Mouse (Mus musculus) retina, postnatal 7 days (tissue): ENCODE results near the gene Fnbp1.
"Not testable (repeated sequence)": the region's sequence is repeated elsewhere in the genome, so short reads cannot be mapped to it uniquely, and the experiment has no call there.

Experiments
- DNase-seq: peaks from one replicate; pipeline ENCODE4 v3.0.0-alpha.2; 2012; ENCODE audit warnings: low read depth, low spot score

The Fnbp1 gene

DNA sequence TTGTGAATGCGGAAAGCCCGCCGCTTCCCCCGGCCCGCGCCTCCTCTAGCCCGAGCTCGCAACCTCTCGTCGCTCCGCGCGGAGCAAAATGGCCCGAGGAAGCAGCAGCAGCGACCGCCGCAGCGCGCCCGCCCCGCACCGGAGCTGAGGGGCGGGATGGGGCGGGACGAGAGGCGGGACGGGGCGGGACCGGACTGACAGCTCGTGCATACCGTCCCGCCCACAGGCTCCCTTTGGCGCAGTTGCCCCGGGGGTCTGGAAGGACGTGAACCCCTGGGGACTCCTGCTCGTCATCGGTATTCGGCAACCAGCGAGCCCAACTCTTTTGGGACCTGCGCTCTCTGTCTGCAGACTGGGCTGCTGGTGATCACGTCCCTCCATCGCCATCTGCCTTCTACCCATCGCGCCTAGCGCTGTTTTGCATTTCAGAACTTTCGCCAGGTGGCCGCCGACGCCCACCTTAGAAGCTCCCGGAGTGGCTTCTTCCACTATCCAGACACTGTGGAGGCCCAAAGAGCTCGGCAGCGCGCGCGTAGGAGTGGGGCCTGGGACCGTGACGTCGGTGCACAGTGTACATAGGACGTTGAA lies at the start of gene Fnbp1:
Gene Fnbp1, minus strand, starts transcription at position 142 of the 588 bp plus-strand sequence.
- peak; percentile 70 for DNase-seq

GRCm38 (mm10) chr2:31189654-31190053 lies 47.8 kb upstream of the Fnbp1 start:
- no peak for DNase-seq

DNA sequence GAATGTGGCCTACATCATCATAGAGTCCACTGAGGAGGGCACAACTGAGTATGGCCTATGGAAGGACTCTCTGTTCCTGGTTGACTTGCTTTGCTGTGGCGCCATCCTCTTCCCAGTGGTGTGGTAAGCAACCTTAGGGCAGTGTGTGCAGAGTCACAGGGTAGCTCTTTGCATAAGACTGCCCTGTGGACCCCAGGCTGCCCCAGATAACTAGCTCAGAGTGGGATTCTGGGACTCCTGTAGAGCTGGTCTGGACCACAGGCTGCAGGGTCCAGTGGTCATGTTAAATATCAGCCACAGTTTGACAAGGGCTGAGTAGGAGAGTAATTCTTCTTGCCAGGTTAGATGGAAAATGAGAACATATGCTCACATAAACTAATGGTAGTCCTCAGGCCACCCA lies 46.9 kb upstream of the Fnbp1 start:
- no peak for DNase-seq

DNA sequence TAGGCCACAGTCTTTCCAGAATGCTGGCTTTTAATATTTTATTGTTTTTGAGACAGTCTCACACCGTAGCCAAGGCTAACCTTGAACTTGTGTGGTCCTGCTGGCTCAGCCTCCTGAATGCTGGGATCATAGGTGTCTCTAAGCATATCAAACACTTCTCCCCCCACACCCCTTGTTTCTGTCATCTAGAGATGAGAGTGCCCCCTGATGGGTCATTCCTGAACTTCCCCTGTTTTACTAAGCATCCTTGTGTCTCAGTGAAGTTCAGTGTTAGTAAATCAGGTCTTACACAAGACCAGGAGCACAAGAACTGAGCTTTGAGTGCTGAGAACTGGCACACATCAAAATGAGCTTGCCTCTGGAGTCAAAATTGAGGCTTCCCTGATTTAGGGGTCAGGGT lies 42.0 kb upstream of the Fnbp1 start:
- no peak for DNase-seq

- no peak for DNase-seq
These were observed 41.0 kb upstream of the Fnbp1 start for GRCm38 (mm10) chr2:31182786-31183330.

DNA sequence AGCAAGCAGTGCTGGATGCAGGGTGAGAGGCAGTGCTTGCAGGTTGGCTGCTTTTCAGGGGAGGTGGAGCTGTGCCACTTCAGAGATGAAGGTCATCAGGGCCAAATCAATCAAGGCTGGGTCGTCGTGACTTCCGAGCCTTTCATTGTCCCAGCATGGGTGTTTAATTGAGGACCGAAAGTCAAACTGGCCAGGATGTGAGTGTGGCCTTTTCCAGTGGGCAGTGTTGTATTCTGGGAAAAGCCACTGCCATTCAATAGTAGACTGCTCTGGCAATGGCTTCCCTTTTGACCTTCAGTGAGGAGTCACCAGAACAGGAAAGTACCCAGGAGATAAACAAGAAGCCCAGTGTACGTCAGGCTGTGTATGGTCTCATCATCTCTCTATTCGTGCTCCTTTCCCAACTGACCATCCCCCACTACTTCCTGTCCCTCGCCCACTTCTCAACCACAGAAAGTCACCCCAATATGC lies 38.3 kb upstream of the Fnbp1 start:
- DNase-seq = no peak

DNA sequence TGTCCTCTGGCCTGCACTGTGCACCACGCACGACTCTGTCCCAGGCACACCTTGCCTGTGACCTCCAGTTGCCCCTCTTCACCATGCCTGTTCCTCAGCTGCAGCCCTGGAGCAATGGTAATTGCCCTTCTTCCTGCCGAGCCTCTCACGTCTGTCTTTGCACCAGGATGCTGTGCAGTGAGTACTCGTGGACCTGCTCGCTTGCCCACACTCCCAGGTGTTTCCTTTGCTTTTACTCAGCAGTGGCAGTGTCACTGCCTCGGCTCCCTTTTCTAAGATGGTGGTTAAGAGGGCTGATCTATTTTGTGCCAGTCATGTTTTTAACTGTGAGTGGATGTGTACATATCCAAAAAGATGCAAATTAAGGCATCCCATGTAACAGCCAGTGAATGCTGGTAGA lies 37.7 kb upstream of the Fnbp1 start:
- no peak for DNase-seq

- DNase-seq = not testable (repeated sequence)
These were observed 36.8 kb upstream of the Fnbp1 start for GRCm38 (mm10) chr2:31178593-31178992.

DNA sequence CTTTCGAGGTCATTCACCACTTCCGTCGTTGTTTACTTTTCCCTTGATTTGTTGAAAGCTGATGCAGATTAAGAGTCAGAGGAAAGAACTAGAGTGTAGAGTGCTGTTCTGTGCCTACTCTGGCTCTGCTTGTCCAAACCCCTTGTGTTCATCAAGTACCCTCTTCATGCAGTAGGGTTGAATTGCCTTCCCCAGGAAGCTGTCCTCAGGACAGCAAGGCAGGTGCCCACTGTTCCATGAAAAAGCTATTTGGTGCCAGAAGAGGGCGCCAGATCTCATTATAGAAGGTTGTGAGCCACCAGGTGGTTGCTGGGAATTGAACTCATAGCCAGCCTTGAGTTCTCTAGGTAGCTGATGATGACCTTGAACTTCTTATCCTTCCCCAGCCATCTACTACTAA lies 31.5 kb upstream of the Fnbp1 start:
- no peak for DNase-seq

GRCm38 (mm10) chr2:31172536-31172935 lies 30.7 kb upstream of the Fnbp1 start:
- no peak for DNase-seq

- DNase-seq = no peak
These were observed 30.2 kb upstream of the Fnbp1 start for GRCm38 (mm10) chr2:31172001-31172400.

DNA sequence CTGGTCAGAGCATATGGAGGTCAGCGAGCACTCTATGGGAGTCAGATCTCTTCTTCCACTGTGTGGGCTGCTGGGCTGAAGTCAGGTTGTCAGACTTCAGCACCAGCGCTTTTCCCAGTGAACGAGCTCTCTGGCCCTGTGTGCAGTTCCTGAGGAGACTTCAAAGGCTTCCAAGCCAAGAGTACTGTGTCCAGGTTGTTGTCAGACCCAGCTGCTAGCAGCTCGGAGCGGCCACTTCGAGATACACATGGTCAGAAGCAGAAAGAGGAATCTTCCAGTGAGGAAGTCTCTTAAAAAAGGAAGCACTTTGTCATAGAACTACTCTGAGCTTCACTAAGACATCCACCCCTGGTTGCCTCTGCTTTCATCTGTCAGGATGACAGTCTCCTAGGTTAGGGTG lies 28.4 kb upstream of the Fnbp1 start:
- no peak for DNase-seq

DNA sequence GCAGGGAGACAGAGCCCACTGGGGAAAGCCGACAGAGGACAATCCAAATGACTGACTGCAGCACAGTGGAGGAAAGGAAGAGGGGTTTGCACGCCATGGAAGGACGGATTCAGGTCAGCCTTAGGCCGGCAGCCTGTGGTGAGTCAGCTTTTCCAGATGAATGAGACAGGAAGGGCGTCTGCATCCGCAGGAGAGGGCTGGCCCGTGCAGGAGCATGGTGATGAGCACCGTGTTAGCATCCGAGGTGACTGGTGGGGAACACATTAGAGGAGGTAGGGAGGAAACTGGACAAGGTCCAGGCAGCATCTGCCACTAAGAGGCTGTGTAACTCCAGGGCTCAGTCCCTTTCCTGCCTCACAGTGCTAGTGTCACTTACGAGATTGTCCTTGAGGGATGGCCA lies 27.2 kb upstream of the Fnbp1 start:
- no peak for DNase-seq

GRCm38 (mm10) chr2:31167571-31167970 lies 25.8 kb upstream of the Fnbp1 start:
- not testable (repeated sequence) for DNase-seq

GRCm38 (mm10) chr2:31165529-31165928 lies 23.7 kb upstream of the Fnbp1 start:
- no peak for DNase-seq

DNA sequence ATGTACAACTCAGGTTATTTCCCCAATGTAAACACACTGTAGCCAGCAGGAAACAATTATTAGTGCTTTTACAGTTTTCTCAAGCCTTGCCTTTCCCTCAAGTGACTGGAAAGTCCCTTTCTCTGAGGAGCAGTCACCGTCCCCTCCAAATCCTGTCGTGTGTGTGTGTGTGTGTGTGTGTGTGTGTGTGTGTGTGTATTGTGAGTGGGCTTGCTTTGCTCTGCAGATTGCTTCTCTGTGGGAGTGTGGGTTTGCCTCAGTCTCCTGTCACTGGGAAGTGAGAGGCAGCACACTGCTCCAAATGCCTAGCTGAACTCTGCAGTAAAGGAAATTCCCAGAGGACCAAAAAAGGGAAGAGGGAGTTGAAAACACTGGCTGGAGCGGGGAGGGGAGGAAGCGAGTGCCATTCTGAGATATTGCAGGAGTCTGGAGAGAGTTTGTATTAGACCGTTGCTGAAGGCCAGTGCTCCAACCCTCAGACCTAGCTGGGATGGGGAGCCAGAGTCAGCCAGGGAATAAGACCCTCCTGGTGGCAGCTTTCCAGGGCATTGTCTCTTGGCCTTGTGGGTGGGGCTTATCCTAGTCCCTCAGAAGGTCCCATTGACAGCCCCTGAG lies 23.1 kb upstream of the Fnbp1 start:
- DNase-seq = no peak

- DNase-seq = no peak
These were observed 21.7 kb upstream of the Fnbp1 start for GRCm38 (mm10) chr2:31163361-31164118.

DNA sequence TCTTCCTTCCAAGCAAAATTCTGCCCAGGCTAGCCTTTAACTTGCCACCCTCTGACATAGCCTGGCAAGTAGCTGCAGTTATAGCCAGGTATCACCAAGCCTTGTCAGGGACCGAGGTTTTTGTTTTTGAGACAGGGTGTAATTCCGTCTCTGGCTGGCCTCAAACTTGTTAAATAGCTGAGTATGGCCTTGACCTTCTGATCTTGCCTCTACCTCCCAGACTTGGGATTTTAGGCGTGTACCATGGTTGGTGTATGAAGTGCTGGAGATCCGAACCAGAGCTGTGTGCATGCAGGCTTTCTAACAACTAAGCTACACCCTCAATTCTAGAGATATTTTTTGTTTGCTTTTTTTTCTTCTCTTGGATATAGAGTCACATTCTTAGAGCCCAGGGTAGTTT lies 19.8 kb upstream of the Fnbp1 start:
- no peak for DNase-seq

GRCm38 (mm10) chr2:31160147-31160920 lies 18.5 kb upstream of the Fnbp1 start:
- no peak for DNase-seq

DNA sequence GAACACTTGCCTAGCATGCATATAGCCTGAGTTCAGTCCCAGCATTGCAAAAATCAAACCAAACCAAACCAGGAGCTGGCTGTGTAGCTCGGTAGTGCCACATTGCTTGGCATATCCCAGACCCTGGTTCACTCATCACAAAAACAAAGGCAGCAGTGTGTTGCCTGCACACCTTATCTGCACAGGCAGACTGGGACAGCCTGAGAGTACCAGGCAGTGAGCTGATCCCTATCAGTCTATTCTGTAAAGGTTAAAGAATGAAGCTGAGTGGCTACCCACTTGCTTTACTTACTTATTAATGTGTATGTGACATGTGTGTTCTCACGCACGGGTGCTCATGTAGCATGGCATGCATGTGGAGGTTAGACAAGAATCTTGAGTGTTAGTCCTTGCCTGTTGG lies 15.0 kb upstream of the Fnbp1 start:
- no peak for DNase-seq

DNA sequence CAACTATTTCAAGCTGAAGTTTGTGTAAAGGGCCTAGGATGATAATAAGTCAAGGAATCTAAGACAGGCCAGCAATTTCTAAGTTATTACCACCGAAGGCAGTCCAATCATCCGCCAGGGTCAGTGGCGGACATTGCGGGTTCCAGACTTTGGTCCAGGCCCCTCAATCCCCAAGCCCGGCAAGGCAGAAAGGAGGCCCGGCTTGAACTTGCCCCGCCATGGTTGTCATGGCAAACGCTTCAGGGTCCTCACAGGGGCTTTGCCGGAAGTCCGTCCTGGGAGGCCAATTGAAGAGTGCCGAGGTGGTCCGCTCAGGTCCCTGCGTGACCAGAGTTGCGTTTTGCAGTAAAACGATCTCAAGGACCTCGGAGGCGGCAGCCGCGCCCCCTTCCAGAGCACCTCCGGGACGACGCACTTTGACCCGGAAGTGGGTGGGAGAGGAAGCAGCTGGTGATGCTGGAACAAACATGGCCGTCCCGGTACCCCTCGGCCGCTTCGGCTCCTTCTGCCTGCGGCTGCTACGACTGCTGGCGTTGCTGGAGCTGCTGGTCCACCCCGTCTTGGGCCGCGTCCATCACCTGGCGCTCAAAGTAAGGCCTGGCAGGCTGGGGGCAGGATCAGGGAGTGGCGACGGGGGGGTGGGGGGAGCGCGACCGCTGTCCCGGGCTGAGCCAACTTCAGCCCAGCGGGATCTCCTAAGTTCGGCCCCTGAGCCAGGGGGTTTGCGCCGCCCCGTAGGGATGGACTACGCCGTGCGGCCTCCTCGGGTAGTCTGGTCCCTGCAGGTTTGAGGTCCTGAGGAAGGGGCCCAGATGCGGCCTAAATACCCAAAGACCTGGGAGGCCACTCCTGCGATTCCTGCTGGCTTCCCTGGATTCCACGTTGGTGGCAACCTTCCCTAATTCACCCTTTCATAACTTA lies 10.3 kb upstream of the Fnbp1 start, which contains the start of gene Gpr107:
Gene Gpr107, plus strand, starts transcription at position 425 of the 921 bp plus-strand sequence.
- peak; percentile 74 for DNase-seq
